Mouse (Mus musculus) cerebellum, postnatal 4 days (tissue): ENCODE data around the gene Vmn2r117.
"Not testable (repeated sequence)": the region's sequence is repeated elsewhere in the genome, so short reads cannot be mapped to it uniquely, and the experiment has no call there.

Experiments
- DNase-seq, 2 experiments: peaks; one replicate each; pipeline ENCODE4 v3.0.0; 2022; ENCODE audit warnings: low spot score in 2 of 2, mixed read lengths in 1 of 2

Vmn2r117 gene

DNA sequence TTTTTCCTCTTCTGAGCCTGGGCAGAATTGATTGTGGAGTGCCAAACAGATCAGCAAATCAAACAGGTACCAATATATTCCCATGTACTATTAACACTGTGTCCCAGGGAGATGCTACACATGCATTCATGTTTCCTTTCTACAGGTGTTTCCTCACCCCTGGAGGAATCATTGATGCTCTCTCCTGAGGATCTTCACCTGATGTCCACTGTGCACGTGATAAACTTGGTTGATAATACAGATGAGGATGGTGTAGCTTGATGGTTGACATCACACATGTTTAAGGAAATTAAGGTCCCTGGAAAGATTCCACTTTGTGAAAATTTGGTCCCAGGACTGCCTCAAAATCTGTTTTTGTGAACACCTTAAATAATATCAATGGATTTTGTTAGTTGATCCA lies at the start of gene Vmn2r117:
Gene Vmn2r117 (minus strand): TSS at position 101 of the 400 bp plus-strand sequence.
- DNase-seq: not testable (repeated sequence)

DNA sequence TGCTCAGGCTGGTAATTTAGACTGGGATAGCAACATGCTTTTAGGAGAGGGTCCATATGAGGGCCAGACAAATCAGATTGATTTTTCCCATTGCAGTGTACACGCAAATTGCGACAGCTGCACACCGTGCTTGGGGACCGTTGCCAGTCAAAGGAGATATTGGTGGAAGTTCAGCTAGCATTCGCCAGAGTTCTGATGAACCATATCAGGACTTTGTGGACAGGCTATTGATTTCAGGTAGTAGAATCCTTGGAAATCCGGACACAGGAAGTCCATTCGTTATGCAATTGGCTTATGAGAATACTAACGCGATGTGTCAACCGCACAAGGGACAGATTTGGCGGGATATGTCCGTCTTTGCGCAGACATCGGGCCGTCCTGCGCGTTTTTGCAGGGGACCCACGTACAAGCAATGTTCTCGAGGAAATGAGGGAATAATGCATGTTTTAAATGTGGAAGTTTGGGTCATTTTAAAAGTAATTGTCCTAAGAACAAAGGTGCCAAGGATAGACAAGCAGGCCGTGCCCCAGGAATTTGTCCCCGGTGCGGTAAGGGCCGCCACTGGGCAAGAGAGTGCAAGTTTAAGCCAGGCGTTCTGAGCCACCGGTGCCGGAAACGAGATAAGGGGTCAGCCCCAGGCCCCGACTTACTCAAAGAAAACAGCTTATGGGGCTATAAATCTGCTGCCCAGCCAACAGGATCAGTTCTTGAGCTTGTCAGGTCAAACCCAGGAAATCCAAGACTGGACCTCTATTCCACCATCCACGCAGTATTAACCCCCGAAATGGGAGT lies 43.6 kb upstream of the Vmn2r117 start:
- DNase-seq: not testable (repeated sequence)

DNA sequence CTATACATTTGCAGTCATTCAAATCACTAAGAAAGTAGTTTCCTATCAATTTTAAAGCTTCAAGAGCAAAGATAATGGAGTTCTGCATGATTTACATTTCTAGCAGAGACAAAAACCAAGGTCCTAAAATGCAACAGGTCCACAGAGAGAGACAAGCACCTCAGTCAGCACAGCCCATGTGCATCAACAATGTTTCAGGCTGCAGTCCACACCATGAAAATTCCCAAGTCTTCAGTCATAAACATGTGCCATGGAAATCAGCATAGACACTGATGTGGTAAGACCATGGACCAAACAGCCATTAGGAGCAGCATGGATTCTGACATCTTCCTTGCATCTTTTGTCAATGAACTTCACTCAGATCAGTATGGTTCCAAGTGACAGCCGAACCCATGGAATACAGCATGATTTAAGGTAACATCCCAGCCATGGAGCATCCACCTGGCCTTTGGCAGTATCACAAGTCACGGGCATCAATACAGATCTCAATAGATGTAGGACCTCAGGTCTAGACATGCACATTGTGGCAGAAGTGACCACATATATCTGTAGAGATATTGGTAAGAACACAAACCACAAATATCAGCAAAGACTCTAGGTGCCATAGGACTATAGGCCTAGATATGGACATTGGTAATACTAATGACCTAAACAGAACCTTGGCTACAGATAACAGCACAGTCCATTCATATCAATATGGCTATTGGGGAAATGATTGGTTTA lies 39.4 kb upstream of the Vmn2r117 start:
- DNase-seq: no peak

DNA sequence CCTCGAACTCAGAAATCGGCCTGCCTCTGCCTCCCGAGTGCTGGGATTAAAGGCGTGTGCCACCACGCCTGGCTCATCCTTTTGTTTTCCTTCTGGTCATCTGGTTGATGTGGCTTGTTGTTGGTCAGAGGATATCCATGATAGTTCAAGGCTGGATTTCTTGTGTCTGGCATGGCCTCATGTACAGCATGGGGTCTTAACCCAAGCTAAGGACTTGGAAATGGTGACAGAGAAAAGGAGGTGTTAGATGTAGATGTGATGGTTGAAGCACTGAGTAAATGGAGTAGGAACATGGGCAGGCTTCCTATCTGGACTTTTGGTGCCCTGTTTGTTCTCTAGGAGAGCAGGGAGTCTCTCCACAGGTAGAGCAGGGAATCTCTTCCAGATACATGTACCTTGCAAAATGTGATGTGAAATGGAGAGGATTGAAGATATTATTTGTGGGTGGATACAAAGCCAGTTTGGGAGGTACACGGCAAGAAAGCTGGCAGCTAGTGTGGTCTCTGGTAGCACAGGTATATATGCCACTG lies 46.3 kb downstream of the Vmn2r117 start:
- no peak for DNase-seq
